Mouse (Mus musculus) spleen, postnatal 36 days (tissue): ENCODE data around the gene Nr2c2ap.

Experiments used
- DNase-seq, 2 experiments: peaks; one replicate each; pipeline ENCODE4 v3.0.0; 2022; ENCODE audit warnings: low spot score in 2 of 2, mixed read lengths in 1 of 2

Gene Nr2c2ap

DNA sequence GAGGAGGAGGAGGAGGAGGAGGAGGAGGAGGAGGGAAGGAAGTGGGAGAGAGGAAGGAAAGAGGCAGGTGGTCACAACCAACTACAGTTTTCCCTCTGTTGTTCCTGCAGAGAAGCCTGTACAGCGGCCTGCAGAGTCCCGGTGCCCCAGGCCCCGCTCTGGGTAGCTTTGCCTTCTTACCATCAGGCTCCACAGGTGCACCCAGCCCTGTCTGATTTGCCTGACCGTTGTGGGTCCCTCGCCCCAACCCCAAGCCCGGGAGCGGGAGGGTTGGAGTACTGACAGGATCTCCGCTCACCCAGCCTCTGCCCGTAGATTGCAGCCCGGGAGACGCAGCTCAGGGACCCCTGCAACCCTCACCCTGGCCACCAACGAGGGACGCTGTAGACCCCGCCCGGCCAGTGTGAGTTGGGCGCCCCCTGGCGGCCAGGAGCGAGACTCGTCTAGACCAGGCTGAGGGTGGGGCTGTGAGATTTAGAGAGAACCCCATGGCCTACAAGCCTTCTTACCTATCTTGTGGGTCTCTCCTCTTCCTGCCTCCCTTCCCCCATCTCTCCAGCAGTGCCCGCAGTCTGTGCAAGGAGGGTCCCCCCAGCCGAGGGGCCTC is 35.5 kb downstream of the Nr2c2ap start:
- DNase-seq: peak; percentile 61 to 66

DNA sequence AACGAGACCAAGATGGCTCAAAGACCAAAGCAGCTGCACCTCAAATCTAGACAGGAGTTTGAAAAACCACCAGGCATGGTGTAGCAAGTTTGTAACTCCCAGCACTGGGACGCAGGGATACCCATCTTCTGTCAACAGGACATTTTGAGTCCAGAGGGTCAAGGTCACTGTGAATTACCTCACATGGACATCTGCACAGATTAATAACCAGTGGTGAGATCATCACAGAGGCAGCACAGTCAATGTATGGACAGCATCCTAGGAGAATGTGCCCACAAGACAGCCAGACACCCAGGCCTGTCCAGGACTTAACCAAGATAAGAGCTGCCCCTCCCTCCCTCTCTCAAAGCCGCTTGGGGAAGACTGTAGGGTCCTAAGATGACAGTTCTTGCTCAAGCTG is 39.0 kb downstream of the Nr2c2ap start:
- no peak for DNase-seq

- no peak for DNase-seq
Measured at GRCm38 (mm10) chr8:70170748-70171147, 39.6 kb downstream of the Nr2c2ap start.

- no peak for DNase-seq
Measured at GRCm38 (mm10) chr8:70171240-70171639, 40.1 kb downstream of the Nr2c2ap start.

DNA sequence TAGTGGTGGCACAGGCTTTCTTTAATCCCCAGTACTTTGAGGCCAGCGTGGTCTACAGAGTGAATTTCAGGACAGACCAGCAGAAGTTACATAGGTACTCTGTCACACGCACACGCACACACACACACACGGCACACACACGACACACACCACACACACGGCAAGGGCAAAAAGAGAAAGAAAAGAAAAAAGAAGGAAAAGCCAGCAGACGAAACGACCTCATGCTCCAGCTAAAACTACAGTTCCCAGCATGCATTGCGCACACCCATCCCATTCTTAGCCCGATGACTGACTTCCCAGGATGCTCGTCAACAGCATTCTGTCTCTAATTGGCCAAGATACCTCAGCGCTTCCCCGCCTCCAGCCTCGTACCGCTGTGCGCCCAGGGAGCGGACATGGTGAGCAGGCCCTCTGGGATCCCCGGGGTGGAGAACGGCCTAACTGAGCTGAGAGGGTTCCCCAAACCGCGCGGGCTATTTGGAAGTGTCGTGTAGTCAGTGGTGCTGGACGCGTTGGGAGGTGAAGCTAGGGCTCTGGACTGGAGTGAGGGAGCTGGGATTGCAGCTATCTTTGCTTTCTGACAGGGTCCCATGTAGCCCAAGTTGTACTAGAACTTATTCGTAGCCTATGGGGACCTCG is 41.0 kb downstream of the Nr2c2ap start, which contains the start of gene Tmem161a:
Gene Tmem161a (plus strand): TSS at position 314 of the 639 bp plus-strand sequence.
- DNase-seq: peak; percentile 90 to 91

- no peak for DNase-seq
Measured at GRCm38 (mm10) chr8:70173320-70173719, 42.2 kb downstream of the Nr2c2ap start.

- DNase-seq: no peak
Measured at GRCm38 (mm10) chr8:70174079-70174478, 42.9 kb downstream of the Nr2c2ap start.

DNA sequence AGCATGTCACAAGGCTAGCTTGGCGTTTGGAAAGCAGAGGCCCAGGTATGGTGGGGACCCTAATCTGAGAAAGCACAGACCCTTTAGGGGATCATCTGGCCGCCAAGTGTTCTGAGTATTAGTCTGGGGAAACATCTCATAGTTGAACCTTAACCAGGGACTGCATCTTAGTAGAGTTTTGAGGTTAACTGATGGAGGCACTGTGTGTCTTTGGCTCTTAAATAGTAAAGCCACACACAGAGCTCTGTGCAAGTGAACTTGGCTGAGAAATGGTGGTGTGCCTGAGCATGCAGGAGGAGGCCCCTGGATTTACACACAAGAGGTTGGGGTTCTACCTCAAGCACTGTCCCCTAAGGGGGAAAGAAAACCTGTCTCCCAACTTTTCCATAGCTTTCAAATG is 47.1 kb downstream of the Nr2c2ap start:
- no peak for DNase-seq

GRCm38 (mm10) chr8:70179082-70179481 is 47.9 kb downstream of the Nr2c2ap start:
- DNase-seq: no peak

GRCm38 (mm10) chr8:70181212-70181902 is 50.2 kb downstream of the Nr2c2ap start:
- DNase-seq: peak in 1 of 2 experiments; percentile 18

GRCm38 (mm10) chr8:70181903-70182252 is 50.7 kb downstream of the Nr2c2ap start:
- no peak for DNase-seq

- DNase-seq: no peak
Measured at GRCm38 (mm10) chr8:70183194-70183593, 52.1 kb downstream of the Nr2c2ap start.
